Mouse (Mus musculus): ENCODE data around the gene Dnah6. TPM values are rescaled to one million over a fixed set of nuclear protein-coding genes. Genes with fewer than 3 reads are reported as not detected.

Gene Dnah6
- polyA plus RNA-seq (2017; shearing (Covaris generic)), result not detected

DNA sequence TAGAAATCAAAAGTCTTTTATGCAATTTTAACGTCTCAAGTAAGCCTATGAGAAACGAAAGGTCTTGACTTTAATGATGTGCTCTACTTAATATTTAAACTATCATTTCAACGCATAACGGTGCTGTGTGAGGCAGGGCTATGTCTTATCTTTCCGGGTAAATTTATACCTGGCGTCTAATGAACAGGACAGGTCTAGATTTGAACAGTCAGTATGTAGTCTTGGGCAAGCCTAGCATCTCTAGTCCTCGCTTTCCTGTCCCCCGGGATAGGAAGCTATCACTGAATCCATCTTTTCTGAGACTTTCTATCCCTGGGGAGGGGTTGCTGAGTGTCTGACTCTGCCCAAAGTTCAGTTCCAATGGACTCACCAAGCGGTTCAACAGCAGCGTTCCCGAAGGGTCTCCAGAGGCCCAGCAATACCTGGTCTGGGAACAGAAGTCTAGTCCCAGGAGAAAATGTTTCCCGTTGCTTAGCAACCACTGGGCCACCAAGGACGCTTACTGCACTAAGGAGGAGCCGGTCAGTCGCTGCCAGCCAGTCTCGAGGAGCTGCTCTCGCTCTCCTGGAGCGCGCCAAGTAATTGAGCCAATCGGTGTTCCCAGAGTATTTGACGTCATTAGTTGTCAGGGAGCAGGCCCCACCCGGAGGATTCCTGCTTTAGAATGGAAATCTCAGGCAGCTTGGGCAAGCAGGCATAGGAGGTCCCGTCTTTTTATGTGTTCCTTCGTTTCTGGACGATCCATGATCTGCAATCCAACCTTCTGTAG is at the start of gene Dnah6:
Gene Dnah6 (minus strand): TSS at position 463 of the 769 bp plus-strand sequence.

DNA sequence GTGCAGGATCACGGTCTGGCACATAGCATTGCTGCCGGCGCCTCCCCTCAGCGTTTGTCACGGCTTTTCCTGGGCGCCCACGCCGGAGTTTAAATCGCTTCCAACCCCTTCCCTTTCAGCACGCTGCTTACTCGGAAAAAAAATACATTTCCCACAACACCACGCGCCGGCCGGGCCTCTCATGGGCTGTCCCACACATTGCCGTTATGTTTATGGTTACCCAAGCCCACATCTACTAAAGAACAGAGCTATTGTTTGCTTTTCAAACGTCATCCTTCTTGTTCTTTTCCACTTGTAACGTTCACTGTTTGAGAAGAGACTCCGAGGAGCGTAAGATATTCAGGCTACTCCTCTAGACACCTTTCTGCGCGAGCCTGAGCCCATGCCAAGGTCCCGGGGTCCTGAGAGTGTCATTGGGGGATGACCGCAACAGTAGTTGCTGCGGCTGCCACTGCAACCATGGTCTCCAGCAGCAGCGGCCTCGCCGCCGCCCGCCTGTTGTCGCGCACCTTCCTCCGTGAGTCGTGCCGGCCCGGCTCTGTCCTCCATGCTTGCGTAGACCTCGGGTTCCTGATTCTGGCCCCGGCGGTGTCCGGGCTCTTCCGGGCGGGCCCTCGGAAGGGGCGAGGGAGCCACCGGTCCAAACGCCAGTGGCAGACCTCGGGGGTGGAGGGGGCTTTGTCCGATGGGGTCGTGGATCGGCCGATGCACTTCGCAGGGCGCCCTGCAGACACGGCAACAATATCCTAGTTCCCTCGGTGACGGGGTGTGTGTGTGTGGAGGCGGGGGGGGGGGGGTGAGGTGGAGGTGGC is 27.0 kb upstream of the Dnah6 start, which contains the start of gene Suclg1:
Gene Suclg1 (plus strand): TSS at position 146 of the 812 bp plus-strand sequence.

Other genes with a start within 250 kb of the Dnah6 start
- gene Suclg1, start 26.7 kb upstream of the Dnah6 start, polyA plus RNA-seq (2017; shearing (Covaris generic)), result 74.0 TPM
- gene 4931417E11Rik, start 248.0 kb upstream of the Dnah6 start, polyA plus RNA-seq (2017; shearing (Covaris generic)), result not detected

Data from naive thymus-derived CD4-positive, alpha-beta T cell, adult 5 months (primary cell).